Mouse (Mus musculus): Measurements from ENCODE around the gene Papola. TPM values are rescaled to one million over a fixed set of nuclear protein-coding genes. Genes with fewer than 3 reads are reported as not detected.
A peak's percentile ranks its signal among the peaks of the same experiment; 100 is the strongest.

Papola gene
- polyA plus RNA-seq, 1 experiment from 2014 or later, result 70.7 TPM

DNA sequence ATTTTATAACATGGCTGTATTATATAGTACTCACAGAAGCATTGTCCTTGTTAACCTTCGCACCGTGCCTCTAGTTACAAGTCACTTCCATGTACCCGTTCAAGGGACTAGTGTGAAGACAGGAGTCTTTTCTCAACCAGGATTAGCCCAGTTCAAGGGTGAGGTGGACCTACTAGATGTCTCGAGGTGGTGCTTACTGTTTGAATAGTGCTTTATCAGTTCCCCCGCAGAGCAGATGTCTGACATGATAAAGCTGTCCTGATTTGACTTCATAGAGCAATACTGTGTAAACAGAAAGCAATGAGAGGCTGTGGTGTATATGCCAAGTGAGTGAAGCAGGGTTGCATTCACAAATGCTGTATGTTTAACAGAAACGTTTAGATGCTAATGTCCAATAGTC, 26.1 kb downstream of the Papola start:
- Histone ChIP-seq H3K36me3 (replicated peaks; ENCODE audit: insufficient read depth, low read length) (peaks cover 75% of the 10 kb centered on the region), H3K4me1 (ENCODE audit: insufficient read depth) (0 out of 2 replicates have a peak, but pooled peaks cover 2% of the 10 kb centered on the region), H3K9me3 (ENCODE audit: low read length) (no peaks in the 10 kb centered on the region), H3K9ac (replicated peaks) (no peak overlapping the region), H3K27ac (ENCODE audit: low read depth) (no peak overlapping the region), H3K4me3 (ENCODE audit: low read depth, low read length) (no peak overlapping the region), H3K27me3 (ENCODE audit: insufficient read depth, low read length) (no peaks in the 10 kb centered on the region), H3K4me2 (ENCODE audit: low read depth, low read length) (no peak overlapping the region)
- ATAC-seq, result no peak
- 61% methylated on average over 6 of the region's 6 CpGs for WGBS (ENCODE audit: insufficient replicate concordance)
- TF ChIP-seq EP300 (IDR thresholded peaks at IDR 0.05; ENCODE audit: low read depth) (no peak), CTCF (IDR thresholded peaks at IDR 0.05; ENCODE audit: low read depth) (no peak)
- DNase-seq, result no peak

- no peak for DNase-seq
- H3K36me3 ChIP-seq (replicated peaks; ENCODE audit: insufficient read depth, low read length), result peaks cover 75% of the 10 kb centered on the region
These were observed 29.5 kb downstream of the Papola start for GRCm38 (mm10) chr12:105813957-105814356.

GRCm38 (mm10) chr12:105823472-105823871, 39.0 kb downstream of the Papola start:
- WGBS (ENCODE audit: insufficient replicate concordance), result 75% methylated on average over 4 of the region's 4 CpGs

More at GRCm38 (mm10) chr12:105813957-105814356, 29.5 kb downstream of the Papola start:
- Histone ChIP-seq H3K9ac (replicated peaks) (no peak overlapping the region), H3K4me2 (ENCODE audit: low read depth, low read length) (no peak overlapping the region), H3K4me1 (ENCODE audit: insufficient read depth) (no peaks in the 10 kb centered on the region), H3K27ac (ENCODE audit: low read depth) (no peak overlapping the region), H3K27me3 (ENCODE audit: insufficient read depth, low read length) (no peaks in the 10 kb centered on the region), H3K4me3 (ENCODE audit: low read depth, low read length) (no peak overlapping the region), H3K9me3 (ENCODE audit: low read length) (no peaks in the 10 kb centered on the region)
- no peak for TF ChIP-seq CTCF (IDR thresholded peaks at IDR 0.05; ENCODE audit: low read depth)
- TF ChIP-seq EP300 (IDR thresholded peaks at IDR 0.05; ENCODE audit: low read depth), result no peak
- no peak for ATAC-seq
- WGBS (ENCODE audit: insufficient replicate concordance), result 87% methylated on average over 6 of the region's 6 CpGs

GRCm38 (mm10) chr12:105824743-105825142, 40.2 kb downstream of the Papola start:
- H3K9me3 ChIP-seq (ENCODE audit: low read length), result no peaks in the 10 kb centered on the region
- no peak overlapping the region for H3K4me2 ChIP-seq (ENCODE audit: low read depth, low read length)
- H3K27ac ChIP-seq (ENCODE audit: low read depth), result no peak overlapping the region; the same call in 1 of the 2 replicates
- DNase-seq, result no peak
- peak; percentile 77 for ATAC-seq
- TF ChIP-seq CTCF (IDR thresholded peaks at IDR 0.05; ENCODE audit: low read depth), result no peak
- TF ChIP-seq EP300 (IDR thresholded peaks at IDR 0.05; ENCODE audit: low read depth), result peak; percentile 75
- H3K27me3 ChIP-seq (ENCODE audit: insufficient read depth, low read length), result no peaks in the 10 kb centered on the region
- 0 out of 2 replicates have a peak, but pooled peaks cover 3% of the 10 kb centered on the region for H3K4me1 ChIP-seq (ENCODE audit: insufficient read depth)
- 44% methylated on average over 8 of the region's 8 CpGs for WGBS (ENCODE audit: insufficient replicate concordance)
- no peak overlapping the region for H3K4me3 ChIP-seq (ENCODE audit: low read depth, low read length)
- H3K36me3 ChIP-seq (replicated peaks; ENCODE audit: insufficient read depth, low read length), result peaks cover 88% of the 10 kb centered on the region
- no peak overlapping the region for H3K9ac ChIP-seq (replicated peaks)

More at GRCm38 (mm10) chr12:105823472-105823871, 39.0 kb downstream of the Papola start:
- ATAC-seq, result no peak
- Histone ChIP-seq H3K4me1 (ENCODE audit: insufficient read depth) (0 out of 2 replicates have a peak, but pooled peaks cover 3% of the 10 kb centered on the region), H3K36me3 (replicated peaks; ENCODE audit: insufficient read depth, low read length) (peaks cover 85% of the 10 kb centered on the region), H3K27me3 (ENCODE audit: insufficient read depth, low read length) (no peaks in the 10 kb centered on the region), H3K4me2 (ENCODE audit: low read depth, low read length) (no peak overlapping the region), H3K9ac (replicated peaks) (no peak overlapping the region), H3K27ac (ENCODE audit: low read depth) (no peak overlapping the region), H3K4me3 (ENCODE audit: low read depth, low read length) (no peak overlapping the region), H3K9me3 (ENCODE audit: low read length) (no peaks in the 10 kb centered on the region)
- no peak for DNase-seq
- TF ChIP-seq CTCF (IDR thresholded peaks at IDR 0.05; ENCODE audit: low read depth), result no peak
- TF ChIP-seq EP300 (IDR thresholded peaks at IDR 0.05; ENCODE audit: low read depth), result no peak

DNA sequence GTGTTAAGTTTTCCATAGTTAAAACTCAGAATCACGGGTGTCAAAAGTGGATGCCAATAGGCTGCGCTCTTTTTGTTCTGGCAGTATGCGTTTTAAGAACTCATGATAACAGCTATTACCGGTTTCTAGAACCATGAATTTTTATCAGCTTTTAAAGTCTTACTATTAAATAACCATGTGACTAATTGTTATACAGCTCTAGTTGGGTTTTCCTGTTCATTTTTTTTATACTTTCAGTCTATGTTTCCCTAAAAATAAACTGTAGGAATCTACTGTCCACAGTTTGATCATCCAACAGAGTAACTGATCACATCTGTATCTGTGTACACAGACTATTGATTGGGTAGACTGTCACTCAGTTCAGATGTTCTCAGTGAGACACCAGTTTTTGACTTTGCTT, 40.8 kb downstream of the Papola start:
- no peak for TF ChIP-seq CTCF (IDR thresholded peaks at IDR 0.05; ENCODE audit: low read depth)
- TF ChIP-seq EP300 (IDR thresholded peaks at IDR 0.05; ENCODE audit: low read depth), result no peak
- H3K27me3 ChIP-seq (ENCODE audit: insufficient read depth, low read length), result no peaks in the 10 kb centered on the region
- WGBS (ENCODE audit: insufficient replicate concordance), result 76% methylated on average over 4 of the region's 4 CpGs
- DNase-seq (no peak), ATAC-seq (no peak)
- H3K27ac ChIP-seq (ENCODE audit: low read depth), result no peak overlapping the region
- no peak overlapping the region for H3K9ac ChIP-seq (replicated peaks)
- no peak overlapping the region for H3K4me2 ChIP-seq (ENCODE audit: low read depth, low read length)
- H3K4me3 ChIP-seq (ENCODE audit: low read depth, low read length), result no peak overlapping the region
- no peaks in the 10 kb centered on the region for H3K9me3 ChIP-seq (ENCODE audit: low read length)
- H3K4me1 ChIP-seq (ENCODE audit: insufficient read depth), result 0 out of 2 replicates have a peak, but pooled peaks cover 3% of the 10 kb centered on the region
- H3K36me3 ChIP-seq (replicated peaks; ENCODE audit: insufficient read depth, low read length), result peaks cover 88% of the 10 kb centered on the region

GRCm38 (mm10) chr12:105832541-105832940, 48.0 kb downstream of the Papola start:
- Histone ChIP-seq H3K9me3 (ENCODE audit: low read length) (no peaks in the 10 kb centered on the region), H3K4me3 (ENCODE audit: low read depth, low read length) (no peak overlapping the region), H3K9ac (replicated peaks) (no peak overlapping the region), H3K4me1 (ENCODE audit: insufficient read depth) (no peaks in the 10 kb centered on the region), H3K36me3 (replicated peaks; ENCODE audit: insufficient read depth, low read length) (peaks cover 80% of the 10 kb centered on the region), H3K4me2 (ENCODE audit: low read depth, low read length) (no peak overlapping the region), H3K27me3 (ENCODE audit: insufficient read depth, low read length) (no peaks in the 10 kb centered on the region), H3K27ac (ENCODE audit: low read depth) (no peak overlapping the region)
- ATAC-seq (no peak), DNase-seq (no peak)
- TF ChIP-seq CTCF (IDR thresholded peaks at IDR 0.05; ENCODE audit: low read depth), result no peak
- no peak for TF ChIP-seq EP300 (IDR thresholded peaks at IDR 0.05; ENCODE audit: low read depth)
- 81% methylated on average over 6 of the region's 6 CpGs for WGBS (ENCODE audit: insufficient replicate concordance)
